Mouse (Mus musculus) embryonic facial prominence, embryonic 14.5 days (tissue): ENCODE results near the gene Ckap4. TPM values are rescaled to one million over a fixed set of nuclear protein-coding genes. Genes with fewer than 3 reads are reported as not detected.

Experiments used
- ATAC-seq: fragments of 200-750 bp; cut with Nextera tagmentation; 2 replicates; pipeline ENCODE4 v1.8.0; 2017; ENCODE audit warnings: low read depth, moderate number of reproducible peaks, moderate TSS enrichment
- DNase-seq: peaks from one replicate; pipeline ENCODE4 v3.0.0-alpha.2; 2015; ENCODE audit warnings: low spot score
- H3K27ac ChIP-seq: fragments of 300-500 bp; sonication (generic); replicated peaks from 2 replicates; pipeline ENCODE4 v1.5.1; 2014; ENCODE audit warnings: low read depth, mild to moderate bottlenecking, low read length, moderate library complexity
- H3K27me3 ChIP-seq: fragments of 300-500 bp; sonication (generic); replicated peaks from 2 replicates; pipeline ENCODE4 v1.6.1; 2014; ENCODE audit warnings: low read length; ENCODE audit not compliant: control insufficient read depth, insufficient read depth
- H3K36me3 ChIP-seq: fragments of 300-500 bp; sonication (generic); 2 replicates; pipeline ENCODE4 v1.6.1; 2014; ENCODE audit warnings: low read length, mixed read lengths; ENCODE audit not compliant: control insufficient read depth, insufficient read depth
- H3K4me1 ChIP-seq: fragments of 300-500 bp; sonication (generic); 2 replicates; pipeline ENCODE4 v1.6.1; 2014; ENCODE audit warnings: antibody characterized with exemption, low read length; ENCODE audit not compliant: control insufficient read depth, insufficient read depth
- H3K4me2 ChIP-seq: fragments of 300-500 bp; sonication (generic); 2 replicates; pipeline ENCODE4 v1.6.1; 2014; ENCODE audit warnings: low read depth, mild to moderate bottlenecking, low read length, moderate library complexity, mixed read lengths
- H3K4me3 ChIP-seq: fragments of 300-500 bp; sonication (generic); 2 replicates; pipeline ENCODE4 v1.5.1; 2014; ENCODE audit warnings: low read depth, mild to moderate bottlenecking, low read length
- H3K9ac ChIP-seq: fragments of 300-500 bp; sonication (generic); 2 replicates; pipeline ENCODE4 v1.6.1; 2014; ENCODE audit warnings: low read depth, mild to moderate bottlenecking, low read length, moderate library complexity, mixed read lengths
- H3K9me3 ChIP-seq: fragments of 300-500 bp; sonication (generic); 2 replicates; pipeline ENCODE4 v1.6.1; 2016; ENCODE audit warnings: low read length; ENCODE audit not compliant: control insufficient read depth
- WGBS: fragments of 180-500 bp; shearing (Covaris S2); extraction: QIAGEN DNeasy Blood & Tissue Kit; methylation state at CpG from one replicate; pipeline ENCODE4 v1.1.7; 2014; 5-methylcytosine and 5-hydroxymethylcytosine counted together
- polyA plus RNA-seq: library from polyadenylated mRNA; unstranded; fragments of >200 nt; fragmentation: Nextera tagmentation; extraction: Ambion mirVana; gene quantifications from 2 replicates; pipeline ENCODE4 v1.2.1, GENCODE M21; 2014

Ckap4 gene
- 193 and 203 TPM in 2 replicates for polyA plus RNA-seq

DNA sequence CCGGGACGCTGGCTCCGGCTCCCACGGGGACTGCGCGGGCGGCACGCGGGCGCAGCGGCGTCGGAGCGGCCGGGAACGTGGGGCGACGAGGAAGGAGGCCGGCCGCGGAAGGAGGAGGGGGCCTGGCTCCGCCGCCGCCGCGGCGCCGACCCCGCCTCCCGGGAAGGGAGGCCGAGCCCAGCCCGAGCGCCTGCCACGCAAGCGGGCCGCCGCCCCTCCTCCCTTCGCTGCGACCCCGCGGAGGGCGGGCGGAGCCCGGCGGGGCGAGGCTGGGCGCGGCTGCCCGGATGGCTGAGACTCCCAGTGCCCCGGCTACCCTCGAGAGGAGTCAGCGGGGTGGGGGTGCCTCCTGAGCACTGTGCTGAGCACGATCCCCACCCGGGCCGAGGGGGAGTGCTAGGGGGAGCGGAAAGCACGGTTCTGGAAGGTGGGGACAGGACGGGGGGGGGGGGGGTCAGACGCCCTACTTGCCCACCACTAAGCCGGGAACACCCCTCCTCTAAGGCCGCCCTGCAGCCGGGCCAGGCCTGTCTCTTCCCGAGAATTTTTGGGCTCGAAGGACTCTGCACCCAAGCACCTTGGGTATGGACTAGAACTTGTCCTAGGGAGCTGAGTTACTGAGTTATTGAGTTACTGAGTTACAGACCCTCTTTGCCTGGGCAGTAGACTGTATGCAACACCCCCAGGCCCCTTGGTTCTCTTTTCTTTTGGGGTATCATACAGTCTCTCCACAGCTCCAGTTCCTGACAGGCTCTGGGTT, at the start of gene Ckap4:
Gene Ckap4 (minus strand): TSS at position 151 of the 760 bp plus-strand sequence.
- Histone ChIP-seq H3K4me3 (peak within 1 kb of the TSS; percentile 97), H3K9me3 (no peaks in the 10 kb centered on the region), H3K9ac (peak within 1 kb of the TSS; percentile 97), H3K27ac (peak within 1 kb of the TSS; percentile 90), H3K4me1 (peaks cover 29% of the 10 kb centered on the region), H3K36me3 (peaks cover 21% of the 10 kb centered on the region), H3K27me3 (no peaks in the 10 kb centered on the region), H3K4me2 (peak within 1 kb of the TSS; percentile 85)
- peak; percentile 93 for ATAC-seq
- WGBS = 0% methylated on average over 2 of the region's 64 CpGs
- peak; percentile 92 for DNase-seq

DNA sequence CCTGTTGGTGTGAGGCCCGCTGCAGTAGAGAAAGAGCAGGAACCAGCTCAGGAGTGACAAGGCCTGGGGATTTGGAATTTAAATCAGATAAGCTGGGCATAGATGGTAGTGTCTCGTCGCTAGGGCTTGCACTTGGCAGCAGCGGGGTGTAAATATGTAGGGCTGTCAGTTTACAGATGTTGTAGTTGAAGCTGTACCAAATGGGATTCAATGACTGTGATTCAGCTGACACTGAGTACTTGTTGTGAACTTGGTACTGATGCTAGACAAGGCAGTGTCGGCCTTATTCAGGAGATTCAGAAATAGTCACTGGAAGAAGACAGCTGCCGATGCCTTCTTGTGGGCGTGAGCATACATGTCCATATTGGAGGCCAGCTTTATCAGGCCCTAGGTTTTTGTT, 48.4 kb upstream of the Ckap4 start:
- no peaks in the 10 kb centered on the region for H3K9me3 ChIP-seq
- 75% methylated on average over 7 of the region's 7 CpGs for WGBS

DNA sequence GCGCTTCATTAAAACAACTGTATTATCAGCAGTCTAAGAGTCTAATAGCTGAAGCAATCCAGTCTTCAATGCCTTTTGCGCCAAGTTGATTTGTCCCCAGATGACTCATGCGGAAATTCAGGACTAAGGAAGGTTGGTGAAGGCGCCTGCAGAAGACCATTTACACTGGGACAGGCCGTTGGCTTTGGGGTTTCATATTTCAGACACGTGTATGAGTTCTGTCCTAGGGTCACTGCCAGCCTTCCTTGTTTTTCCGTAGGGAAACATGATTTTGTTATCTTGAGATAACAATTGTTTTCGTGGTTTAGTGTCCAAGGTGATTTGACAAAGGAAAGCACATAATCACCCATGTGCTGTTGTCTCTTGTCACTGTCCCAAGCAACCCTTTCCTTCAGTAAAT, 47.3 kb upstream of the Ckap4 start:
- no peak for ATAC-seq

More for the DNA sequence above, 48.4 kb upstream of the Ckap4 start:
- no peak for DNase-seq
- Histone ChIP-seq H3K4me2 (no peak overlapping the region), H3K4me3 (no peak overlapping the region), H3K4me1 (no peaks in the 10 kb centered on the region), H3K36me3 (no peaks in the 10 kb centered on the region), H3K27me3 (no peaks in the 10 kb centered on the region), H3K9ac (no peak overlapping the region), H3K27ac (no peak overlapping the region)
- no peak for ATAC-seq

DNA sequence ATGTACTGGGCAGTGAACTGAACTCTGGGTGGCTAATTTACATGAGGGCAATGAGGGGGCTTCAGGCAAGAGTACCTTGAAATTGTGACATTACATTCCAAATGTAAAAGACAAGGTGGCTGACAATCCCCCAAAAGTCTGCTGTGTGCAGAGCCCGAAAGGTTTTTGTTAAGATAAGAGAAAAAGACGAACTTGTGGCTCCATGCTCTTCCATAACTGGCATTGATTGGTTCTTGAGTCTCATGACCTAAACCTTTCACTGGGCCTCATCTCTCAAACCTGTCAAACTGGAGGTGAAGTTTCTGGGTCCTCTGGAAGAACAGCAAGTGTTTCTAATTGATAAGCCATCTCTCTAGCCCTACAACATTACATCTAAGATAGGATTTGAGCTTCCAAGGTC, 45.7 kb upstream of the Ckap4 start:
- Histone ChIP-seq H3K9ac (no peak overlapping the region), H3K4me1 (no peaks in the 10 kb centered on the region), H3K4me3 (no peak overlapping the region), H3K4me2 (no peak overlapping the region), H3K27me3 (0 out of 2 replicates have a peak, but pooled peaks cover 3% of the 10 kb centered on the region), H3K9me3 (no peaks in the 10 kb centered on the region), H3K36me3 (no peaks in the 10 kb centered on the region), H3K27ac (no peak overlapping the region)
- WGBS = 83% methylated on average over 2 of the region's 2 CpGs
- DNase-seq (no peak), ATAC-seq (no peak)

More for the DNA sequence above, 47.3 kb upstream of the Ckap4 start:
- WGBS = 61% methylated on average over 8 of the region's 8 CpGs
- H3K9me3 ChIP-seq = no peaks in the 10 kb centered on the region
- H3K9ac ChIP-seq = no peak overlapping the region
- no peak for DNase-seq
- H3K36me3 ChIP-seq = no peaks in the 10 kb centered on the region
- no peaks in the 10 kb centered on the region for H3K27me3 ChIP-seq
- no peak overlapping the region for H3K27ac ChIP-seq
- no peaks in the 10 kb centered on the region for H3K4me1 ChIP-seq
- H3K4me2 ChIP-seq = no peak overlapping the region
- no peak overlapping the region for H3K4me3 ChIP-seq

DNA sequence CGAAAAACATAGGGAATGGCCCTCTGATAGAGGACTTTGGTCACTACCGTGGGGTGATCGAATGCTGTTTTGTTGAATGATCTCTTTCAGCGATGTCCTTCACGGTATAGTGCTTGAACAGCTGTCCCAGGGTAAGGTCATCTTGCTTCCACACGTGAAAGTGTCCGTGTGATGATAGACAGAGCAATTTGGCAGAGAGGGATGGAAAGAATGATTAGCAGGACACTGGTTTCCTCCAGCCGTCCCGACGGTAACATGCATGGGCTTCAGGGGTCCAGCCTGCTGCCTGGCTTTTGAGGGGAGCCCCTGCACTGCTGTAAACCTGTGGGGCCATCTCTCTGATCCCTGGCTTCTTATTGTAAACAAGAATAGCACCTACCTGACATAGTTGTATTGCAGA, 44.9 kb upstream of the Ckap4 start:
- no peaks in the 10 kb centered on the region for H3K9me3 ChIP-seq
- H3K27ac ChIP-seq = no peak overlapping the region
- no peaks in the 10 kb centered on the region for H3K36me3 ChIP-seq
- H3K27me3 ChIP-seq = 0 out of 2 replicates have a peak, but pooled peaks cover 3% of the 10 kb centered on the region
- ATAC-seq = no peak
- no peak overlapping the region for H3K9ac ChIP-seq
- no peak overlapping the region for H3K4me3 ChIP-seq
- 77% methylated on average over 10 of the region's 10 CpGs for WGBS
- H3K4me1 ChIP-seq = no peaks in the 10 kb centered on the region
- DNase-seq = no peak
- H3K4me2 ChIP-seq = no peak overlapping the region

DNA sequence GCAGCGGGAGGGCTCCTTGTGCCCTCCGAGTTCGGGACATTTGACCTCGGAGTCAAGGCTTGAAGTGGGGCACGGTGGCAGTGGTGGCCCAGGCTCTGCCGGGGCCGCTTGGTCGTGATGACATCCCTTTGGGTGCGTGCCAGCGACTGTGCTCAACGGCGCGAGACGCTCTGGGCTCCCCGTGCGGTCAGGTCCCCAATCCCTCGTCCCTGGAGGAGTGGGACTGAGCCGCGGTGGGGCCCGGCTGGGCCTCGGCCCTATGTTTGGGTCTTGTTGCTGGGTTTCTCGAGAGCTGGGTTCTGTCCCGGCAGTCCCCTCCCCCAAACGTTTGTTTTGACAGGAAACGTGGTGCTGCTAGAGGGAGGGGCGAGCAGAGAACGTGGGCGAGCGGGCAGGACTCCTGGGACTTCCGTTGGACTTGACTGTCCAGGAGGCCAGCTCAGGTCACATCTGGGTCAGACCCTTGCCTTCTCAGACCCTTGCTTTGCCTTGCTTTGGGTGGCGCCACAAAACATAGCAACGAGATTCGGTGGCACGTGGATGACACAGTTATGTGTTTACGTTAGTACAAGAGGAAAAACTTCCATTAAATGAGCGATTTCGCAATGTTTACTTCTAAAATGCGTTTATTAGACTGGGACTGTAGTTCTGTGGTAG, 43.3 kb upstream of the Ckap4 start:
- H3K4me3 ChIP-seq = peak overlapping the region; percentile 86
- DNase-seq (peak; percentile 64), ATAC-seq (peak; percentile 11)
- no peaks in the 10 kb centered on the region for H3K36me3 ChIP-seq
- H3K27ac ChIP-seq = peak overlapping the region; percentile 75; the same call in 1 of the 2 replicates
- 3% methylated on average over 31 of the region's 38 CpGs for WGBS
- H3K27me3 ChIP-seq = 0 out of 2 replicates have a peak, but pooled peaks cover 3% of the 10 kb centered on the region
- H3K9ac ChIP-seq = peak overlapping the region; percentile 72
- no peaks in the 10 kb centered on the region for H3K4me1 ChIP-seq
- no peaks in the 10 kb centered on the region for H3K9me3 ChIP-seq
- peak overlapping the region; percentile 82 for H3K4me2 ChIP-seq

DNA sequence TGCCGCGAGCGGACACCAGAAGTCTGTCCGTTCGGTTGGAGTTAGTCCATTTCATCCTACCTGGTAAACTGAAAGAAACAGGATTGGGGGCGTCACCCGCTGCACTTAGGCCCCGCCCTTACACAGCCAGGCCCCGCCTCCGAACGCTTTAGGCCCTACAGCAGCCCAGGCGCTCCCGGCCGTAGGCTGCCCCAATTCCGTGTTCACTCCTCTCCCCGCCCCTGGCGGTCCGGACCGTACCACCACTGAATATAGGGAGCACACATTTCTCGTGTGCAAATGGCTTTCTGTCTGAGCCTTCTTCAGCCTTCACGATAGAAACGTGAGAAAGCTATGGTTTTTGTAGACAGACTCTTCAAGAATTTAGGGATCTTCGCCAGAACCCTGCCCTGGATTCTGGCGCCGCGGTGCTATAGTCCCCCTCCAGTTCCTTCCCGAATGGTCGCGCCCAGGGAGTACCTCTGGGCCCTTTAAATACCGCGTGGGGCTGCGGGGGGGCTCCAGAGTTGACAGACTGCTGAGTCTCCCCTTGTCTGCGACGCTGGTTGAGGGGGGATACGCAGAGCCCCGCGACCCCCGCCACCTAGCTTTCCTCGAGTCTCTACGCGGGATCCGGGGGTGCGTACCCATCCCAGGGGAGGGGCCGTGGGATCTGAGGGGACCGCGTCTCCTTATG, 42.7 kb upstream of the Ckap4 start, which contains the start of gene Tcp11l2:
Gene Tcp11l2 (plus strand): TSS at position 232 of the 676 bp plus-strand sequence.
- H3K4me1 ChIP-seq = no peaks in the 10 kb centered on the region
- H3K4me3 ChIP-seq = peak within 1 kb of the TSS; percentile 86
- peak within 1 kb of the TSS; percentile 75 for H3K27ac ChIP-seq
- peak within 1 kb of the TSS; percentile 72 for H3K9ac ChIP-seq
- peak within 1 kb of the TSS; percentile 82 for H3K4me2 ChIP-seq
- no peaks in the 10 kb centered on the region for H3K36me3 ChIP-seq
- DNase-seq (peak; percentile 98), ATAC-seq (peak; percentile 100)
- WGBS = under 1% methylated on average over 32 of the region's 46 CpGs
- H3K27me3 ChIP-seq = 0 out of 2 replicates have a peak, but pooled peaks cover 3% of the 10 kb centered on the region
- H3K9me3 ChIP-seq = no peaks in the 10 kb centered on the region

DNA sequence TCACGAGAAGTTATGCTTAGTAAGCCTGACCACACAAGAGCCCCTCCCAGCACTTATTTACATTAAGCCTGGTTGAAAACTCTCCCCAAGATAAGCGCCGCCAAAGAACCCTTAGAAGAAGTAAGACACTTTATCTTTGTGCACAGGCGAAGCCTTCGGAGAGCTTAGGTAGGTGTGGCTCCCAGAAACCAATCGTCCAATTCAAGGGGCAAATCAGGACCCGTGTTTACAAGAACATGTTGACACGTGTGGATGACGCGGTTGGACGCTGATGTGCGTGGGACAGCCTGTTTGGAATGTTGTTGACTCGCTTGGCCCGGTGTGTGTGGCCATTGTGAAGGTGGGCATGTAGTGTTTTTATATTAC, 42.1 kb upstream of the Ckap4 start:
- H3K27me3 ChIP-seq = 0 out of 2 replicates have a peak, but pooled peaks cover 3% of the 10 kb centered on the region
- H3K36me3 ChIP-seq = no peaks in the 10 kb centered on the region
- DNase-seq = peak; percentile 91
- H3K4me3 ChIP-seq = peak overlapping the region; percentile 86
- no peaks in the 10 kb centered on the region for H3K9me3 ChIP-seq
- H3K27ac ChIP-seq = no peak overlapping the region; the same call in 1 of the 2 replicates
- peak overlapping the region; percentile 72 for H3K9ac ChIP-seq
- H3K4me2 ChIP-seq = peak overlapping the region; percentile 82
- ATAC-seq = peak; percentile 81
- H3K4me1 ChIP-seq = no peaks in the 10 kb centered on the region
- 0% methylated on average over 14 of the region's 14 CpGs for WGBS
